Mouse (Mus musculus): ENCODE measurements at regions not wholly inside any gene's neighbourhood (a gene's known extent, or its start where the extent isn't known, plus 50 kb on each side); places are given as distances from the start of the nearest gene placed in this dataset.
"Not testable (repeated sequence)": the region's sequence is repeated elsewhere in the genome, so short reads cannot be mapped to it uniquely, and the experiment has no call there.

DNA sequence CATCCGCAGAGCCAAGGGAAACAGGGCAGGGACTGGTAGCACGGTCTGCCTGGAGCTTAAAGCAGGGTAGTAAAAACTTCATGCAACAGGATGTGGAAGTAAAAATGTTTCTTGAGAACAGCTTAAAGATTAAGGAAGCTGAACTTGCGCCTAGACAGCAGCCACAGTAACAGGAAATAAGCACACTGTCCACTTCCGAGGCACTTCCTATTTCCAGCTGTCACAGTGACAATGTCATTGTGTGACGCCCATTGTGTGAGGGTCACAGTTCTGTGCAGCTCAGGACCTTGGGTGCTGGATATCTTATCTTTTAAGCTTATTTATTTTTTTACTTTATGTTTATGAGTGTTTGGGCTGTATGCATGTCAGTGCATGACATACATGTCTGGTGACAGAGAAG, 147.7 kb upstream of the Ubl3 start:
- no peak for DNase-seq

DNA sequence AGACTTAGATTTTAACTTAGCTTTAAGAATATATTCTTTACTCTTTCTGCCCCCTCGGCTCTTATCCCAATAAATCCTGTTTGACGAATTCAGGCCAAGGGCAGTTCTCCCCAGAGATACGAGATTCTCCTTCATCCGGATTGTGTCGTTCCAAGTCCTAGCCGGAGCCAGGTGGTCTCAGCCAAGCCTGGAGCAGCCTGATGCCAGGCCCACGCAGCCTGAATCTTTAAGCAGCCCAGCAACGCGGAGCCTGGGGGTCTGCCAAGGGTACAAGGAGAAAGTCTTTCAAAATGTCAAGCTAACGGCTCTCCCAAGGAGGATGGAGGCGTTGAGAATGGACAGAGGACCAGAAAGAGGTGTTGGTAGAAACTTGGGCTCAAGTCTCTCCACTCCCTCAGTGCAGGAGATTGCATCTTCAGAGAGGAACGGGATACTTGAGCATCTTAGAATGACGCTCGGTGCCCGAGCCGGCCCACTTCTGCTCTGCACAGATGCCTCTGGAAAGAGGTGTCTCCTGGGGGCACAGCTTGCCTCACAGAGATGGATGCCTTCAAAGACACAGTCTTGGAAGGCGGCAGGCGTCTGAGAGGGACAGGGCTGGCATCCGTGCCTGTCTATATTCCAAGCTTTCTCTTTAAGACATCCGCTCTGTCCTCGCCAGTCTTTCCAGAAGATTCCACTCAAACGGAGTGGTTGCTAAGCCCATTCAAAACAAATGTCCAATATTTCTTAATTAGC, 145.2 kb upstream of the Ubl3 start:
- no peak for DNase-seq

DNA sequence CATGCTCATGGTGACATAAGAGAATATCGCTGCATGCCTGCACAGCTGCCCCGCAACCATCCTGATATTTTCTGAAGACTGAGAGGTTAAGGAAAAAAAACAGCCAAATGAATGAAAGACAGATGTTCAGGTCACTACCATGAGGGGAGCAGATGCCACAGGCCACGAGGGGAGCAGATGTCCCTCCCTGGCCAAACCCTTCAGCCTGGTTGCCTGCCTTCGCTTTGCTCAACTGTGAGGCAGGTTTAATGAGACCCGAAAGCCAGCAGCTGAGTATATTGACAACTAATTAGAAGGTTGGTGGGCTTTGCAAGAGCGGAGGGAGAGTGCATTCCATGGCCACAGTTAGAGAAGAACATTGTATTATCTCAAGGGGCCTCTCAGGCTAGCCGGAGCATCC, 141.8 kb upstream of the Ubl3 start:
- DNase-seq = no peak

DNA sequence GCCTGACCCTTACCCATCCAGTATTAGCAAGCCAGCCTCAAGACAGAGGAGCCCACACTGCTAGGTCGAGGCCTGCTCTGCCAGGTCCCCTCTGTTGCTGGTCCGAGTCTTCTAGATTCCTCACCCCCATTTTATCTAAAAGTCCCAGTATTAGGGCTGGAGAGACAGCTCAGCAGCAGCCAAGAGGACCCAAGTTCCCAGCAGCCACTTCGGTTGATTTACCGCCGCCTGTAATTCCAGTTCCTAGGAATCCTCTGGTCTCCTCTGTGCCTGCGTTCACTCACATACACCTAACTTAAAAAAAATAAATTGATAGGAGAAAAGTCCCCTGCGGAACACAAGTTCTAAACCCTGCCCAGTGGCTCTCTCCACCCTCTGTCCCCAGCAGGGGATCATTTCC, 138.9 kb upstream of the Ubl3 start:
- no peak for DNase-seq

DNA sequence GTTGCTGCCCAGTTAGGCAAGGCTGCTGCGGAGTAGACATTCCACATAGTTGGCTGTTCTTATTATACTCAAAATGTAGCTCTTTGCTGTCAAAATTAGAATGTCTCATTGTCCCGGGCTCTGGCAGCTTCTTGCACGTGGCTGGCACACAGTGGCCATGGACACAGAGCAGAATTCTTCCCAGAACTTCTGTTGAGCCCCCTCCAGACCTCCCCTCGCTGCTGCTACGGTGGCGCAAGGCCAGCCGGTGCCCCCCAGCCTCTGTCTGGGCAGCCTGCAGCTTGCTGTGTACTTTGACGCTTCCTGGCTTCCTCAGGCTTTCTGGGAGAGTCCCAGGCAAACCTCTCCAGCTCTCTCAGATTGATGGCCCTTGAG, 138.2 kb upstream of the Ubl3 start:
- DNase-seq = no peak

DNA sequence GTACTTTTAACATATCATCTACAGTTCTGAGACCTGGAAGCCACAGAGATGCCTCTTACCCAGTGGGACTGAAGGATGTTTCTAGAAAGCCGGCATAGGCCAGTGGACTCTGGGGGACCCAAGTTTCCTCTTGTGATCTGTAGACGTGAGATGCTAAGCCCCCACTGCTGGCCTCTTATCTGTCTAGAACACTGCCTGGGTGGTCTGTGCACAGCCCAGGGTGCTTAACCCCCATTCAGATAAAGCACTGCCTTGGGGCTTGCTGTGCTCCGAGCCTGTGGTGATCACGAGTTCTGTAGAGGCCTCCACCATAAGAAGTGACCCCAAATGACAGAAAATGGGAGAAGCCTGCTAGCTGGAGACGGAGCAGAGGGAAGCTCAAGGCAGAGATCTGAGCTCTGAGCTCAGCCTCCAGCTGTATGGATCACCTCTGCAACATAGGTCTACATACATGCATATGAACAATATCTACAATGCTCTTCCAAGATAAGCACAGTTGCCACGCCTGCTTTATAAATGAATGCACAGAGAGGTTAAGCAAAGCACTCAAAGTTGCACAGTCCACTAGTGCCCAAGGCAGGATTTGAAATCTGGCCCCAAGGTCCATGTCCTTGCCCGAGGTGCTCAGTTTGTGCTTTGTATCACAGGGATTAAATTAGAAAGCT, 137.7 kb upstream of the Ubl3 start:
- no peak for DNase-seq

DNA sequence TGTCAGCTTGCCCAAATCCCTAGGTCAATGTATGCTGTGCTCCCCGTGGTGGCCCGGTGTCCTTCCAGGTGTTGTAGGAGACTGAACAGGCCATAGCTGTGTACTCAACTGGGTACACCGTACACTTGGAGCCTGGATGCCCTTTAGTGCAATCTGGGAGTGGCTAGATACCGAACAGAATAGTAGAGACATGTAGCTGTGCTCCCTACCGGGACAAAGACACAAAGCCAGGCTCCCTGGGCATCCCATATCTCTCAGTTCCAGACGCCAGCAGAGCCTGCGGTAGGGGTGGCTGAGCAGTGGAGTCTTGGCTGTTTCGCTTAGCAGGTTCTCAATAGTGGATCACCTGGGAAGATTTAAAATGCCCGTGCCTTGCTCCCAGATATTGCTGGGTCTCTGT, 136.7 kb upstream of the Ubl3 start:
- no peak for DNase-seq

DNA sequence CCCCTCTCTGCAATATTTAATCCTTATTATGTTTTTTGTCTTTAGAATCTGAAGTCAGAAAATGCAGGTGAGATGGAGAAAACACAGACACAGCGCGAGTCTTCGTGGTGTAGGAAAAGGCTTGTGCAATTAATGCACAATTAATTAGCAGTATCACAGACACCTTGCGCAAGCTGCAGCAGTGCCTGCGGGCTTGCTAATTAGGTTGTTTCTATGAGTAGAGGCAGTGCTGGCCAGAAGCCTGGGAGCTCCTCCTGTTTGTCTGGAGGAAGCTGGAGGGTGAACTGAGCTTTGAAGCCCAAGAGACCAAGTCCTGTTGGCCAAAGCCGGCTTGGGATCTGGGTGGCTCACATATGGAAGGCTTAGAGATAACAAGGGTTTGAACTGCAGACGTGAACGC, 135.9 kb upstream of the Ubl3 start:
- DNase-seq = no peak

DNA sequence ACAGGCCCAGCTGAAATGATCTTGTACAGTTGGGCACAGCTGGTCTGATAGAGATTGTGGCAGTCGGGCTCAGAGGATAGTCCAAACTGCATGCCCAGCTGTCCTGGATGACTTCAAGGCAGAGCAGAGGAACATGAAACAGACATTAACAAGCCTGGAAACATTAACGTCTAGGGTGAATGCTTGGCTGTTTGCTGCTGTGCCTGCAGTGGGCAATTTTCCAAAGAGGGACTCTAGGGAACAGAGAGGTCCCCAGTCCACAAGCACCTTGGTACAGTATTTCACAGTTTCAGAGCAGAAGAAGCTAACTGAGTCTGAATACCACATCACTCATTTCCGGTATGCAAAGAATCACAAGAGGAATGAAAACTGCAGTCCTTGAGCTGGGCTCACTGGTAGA, 135.2 kb upstream of the Ubl3 start:
- DNase-seq = no peak

DNA sequence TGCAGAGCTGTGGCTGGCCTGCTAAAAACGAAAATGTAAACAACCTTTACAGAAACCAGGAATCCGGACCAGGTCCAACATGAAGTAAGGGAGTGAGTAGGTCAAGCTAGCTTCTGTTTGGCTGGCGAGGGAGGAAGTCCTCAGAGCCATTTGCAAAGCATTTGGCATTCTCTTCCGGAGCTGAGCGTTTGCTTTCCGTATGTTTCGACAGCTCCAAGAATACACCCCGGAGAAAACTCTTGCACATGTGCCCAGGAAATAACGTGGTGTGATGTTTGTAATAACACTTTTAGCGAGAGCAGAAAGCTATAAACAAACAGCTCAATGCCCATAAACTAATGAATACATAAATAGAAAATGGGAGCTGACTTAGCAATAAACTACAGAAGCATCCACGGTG, 131.6 kb upstream of the Ubl3 start:
- no peak for DNase-seq

DNA sequence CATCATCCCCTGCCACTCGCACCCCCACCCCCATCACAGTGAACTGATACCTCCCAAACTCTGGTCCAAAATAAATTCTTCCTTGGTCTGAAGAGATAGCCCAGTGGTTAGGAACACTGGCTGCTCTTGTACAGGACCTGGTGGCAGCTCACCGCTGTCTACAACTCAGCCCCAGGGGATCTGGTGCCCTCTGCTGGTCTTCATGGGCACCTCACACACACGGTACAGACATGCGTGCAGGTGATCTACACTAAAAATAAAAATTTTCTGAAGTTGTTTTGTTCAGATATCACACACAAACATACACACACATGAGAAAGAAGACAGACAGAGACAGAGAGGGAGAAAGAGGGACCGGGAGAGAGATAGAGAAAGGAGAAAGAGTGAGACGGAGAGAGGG, 130.0 kb upstream of the Ubl3 start:
- DNase-seq = no peak

DNA sequence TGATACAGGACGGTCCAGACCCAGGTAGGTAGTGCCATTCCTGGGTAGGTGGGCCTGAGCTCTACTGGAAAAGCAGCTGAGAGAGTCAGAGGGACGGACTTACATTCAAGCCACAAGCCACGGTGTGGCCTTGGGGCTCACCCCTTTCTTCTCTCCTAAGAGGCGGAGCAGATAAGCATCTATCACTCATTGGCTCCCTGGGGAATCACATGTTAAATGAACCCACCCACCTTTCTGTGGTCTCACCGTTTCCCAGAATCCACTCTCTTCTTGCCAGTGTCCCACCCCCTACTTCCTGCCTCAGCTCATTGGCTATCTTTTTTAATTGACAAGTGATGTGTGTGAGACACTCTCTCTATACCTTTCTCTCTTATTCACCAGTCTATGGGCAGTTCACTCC, 127.8 kb upstream of the Ubl3 start:
- DNase-seq = no peak

DNA sequence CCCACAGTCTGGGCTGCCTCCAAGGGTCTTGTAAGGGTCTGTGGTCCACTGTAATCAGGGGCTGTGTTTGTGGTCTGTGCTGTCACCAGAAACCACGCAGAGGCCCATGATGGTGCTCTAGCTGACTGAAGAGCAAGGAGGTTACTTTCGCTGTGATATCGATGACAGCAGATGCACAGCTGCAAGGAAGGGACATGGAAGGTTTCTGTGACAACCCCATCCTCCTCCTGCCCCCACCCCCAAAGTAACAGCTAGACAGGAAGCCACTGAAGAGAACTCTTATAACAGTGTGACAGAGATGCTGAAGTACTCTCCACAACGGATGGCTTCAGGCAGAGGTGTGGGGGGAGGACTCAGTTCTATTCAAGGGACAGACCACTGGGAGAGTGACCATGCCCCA, 127.0 kb upstream of the Ubl3 start:
- no peak for DNase-seq

DNA sequence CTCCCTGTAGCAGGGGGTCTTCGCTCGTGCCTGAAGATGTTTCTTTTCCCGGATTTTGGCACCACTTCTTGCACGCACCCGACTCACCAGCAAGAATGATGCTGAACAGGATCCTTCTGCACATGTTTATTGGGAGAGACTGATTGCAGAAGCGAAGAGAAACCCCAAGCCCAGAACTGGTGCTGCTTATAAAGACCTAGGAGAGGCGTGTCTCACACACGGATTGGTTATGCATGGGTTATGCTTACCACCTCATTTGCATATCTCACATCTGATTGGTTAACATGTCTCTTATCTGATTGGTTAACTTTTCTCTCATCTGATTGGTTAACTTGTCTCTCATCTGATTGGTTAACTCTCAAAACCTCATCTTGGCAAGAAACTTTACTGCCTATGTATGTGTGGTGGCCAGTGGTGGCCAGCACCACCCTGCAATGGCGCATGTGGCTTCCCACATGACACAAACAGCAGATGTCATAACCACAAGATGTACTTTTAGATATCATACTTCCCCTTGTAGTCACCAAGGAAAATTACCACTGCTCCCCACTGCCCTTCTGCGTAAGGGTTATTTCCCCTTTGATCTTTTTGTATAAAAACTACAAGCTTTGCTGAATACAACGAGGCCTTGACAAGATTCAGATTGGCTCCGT, 125.8 kb upstream of the Ubl3 start:
- not testable (repeated sequence) for DNase-seq

DNA sequence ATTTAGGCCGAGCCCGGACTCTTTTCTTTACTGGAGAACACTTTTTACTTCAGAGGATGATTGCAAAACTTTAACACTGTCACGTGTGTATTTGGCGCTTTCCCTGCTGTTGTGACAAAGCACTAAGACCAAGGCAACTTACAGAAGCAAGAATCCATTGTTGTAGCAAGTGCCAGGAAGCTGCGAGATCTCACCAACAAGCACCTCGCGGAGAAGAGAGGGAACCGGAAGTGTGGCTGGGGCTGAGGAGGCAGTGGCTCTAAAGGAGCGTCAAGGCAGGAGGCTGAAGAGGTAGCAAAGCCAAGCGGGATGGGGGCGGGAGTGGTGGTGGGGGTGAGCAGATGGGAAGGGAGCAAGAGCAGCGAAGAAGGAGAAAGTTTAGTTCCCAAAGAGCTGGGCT, 121.7 kb upstream of the Ubl3 start:
- no peak for DNase-seq

DNA sequence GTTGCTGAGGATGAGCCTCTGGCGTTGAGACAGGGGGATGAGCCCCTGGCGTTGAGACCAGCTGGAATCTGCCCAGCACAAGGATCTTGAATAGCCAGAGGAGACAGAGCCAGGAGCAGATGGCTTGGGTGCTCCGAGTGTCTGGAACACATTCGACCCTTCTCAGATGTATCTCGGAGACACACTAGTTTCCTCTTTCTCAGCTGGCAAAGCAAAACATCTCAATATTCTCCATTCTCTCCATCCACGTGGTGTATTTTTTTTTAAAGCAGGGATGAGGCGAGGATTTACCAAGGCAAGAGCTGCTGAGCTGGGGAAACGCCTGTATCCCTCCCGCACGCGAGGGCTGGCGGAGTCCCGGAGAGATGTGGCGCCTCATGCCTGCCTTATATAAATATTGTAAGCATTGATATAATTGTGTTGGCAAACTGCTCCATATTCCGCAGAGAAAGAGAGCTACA, 109.7 kb upstream of the Ubl3 start:
- DNase-seq = peak; percentile 39

DNA sequence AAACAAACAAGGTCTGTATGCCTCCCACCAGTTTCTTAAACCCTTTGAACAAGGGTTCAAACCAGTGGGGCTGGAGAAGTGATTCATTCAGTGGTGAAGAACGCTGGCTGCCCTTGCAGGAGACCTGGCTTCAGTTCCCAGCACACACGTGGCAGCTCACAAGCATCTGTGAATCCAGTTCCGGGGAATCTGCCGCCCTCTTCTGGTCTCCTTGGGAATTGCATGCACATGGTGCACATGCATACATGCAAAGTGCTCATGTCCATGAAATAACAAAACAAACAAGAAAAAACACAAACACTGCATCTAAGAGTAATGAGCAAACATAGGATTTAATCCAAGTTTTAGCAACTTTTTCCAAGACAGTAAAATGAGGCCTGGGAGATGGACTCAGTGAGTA, 108.5 kb upstream of the Ubl3 start:
- no peak for DNase-seq

DNA sequence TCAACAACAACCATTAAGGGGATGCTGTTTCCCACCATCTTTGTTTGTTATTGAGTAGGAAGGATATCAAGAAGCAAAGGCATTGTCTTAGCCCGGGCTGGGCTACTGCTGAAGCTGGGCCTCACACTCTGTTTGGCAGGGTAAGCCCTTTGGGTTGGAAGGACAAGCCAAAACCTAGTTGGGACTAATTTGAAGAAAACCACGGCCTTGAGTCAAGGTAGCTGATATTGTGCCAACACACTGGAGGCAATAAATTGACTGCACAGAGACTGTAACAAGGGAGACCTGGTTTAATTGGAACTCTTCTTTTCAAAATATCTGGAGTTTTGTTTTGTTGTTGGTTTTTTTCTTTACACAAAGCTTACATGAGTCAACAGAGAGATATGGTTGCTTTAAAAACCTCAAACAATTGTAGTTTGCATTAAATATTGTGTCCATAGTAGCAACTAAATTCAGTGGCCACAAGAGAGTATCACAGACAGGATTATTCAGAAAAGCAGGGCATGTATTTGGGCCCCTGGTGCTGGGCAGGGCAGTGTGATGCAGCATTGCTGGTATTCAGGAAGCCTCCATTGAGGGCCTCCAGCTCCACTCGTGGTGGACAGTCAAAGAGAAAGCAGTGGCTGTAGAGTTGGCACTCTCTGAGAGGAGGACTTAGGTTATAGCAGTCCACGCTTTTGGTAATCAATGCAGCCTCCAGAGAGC, 105.5 kb upstream of the Ubl3 start:
- no peak for DNase-seq

DNA sequence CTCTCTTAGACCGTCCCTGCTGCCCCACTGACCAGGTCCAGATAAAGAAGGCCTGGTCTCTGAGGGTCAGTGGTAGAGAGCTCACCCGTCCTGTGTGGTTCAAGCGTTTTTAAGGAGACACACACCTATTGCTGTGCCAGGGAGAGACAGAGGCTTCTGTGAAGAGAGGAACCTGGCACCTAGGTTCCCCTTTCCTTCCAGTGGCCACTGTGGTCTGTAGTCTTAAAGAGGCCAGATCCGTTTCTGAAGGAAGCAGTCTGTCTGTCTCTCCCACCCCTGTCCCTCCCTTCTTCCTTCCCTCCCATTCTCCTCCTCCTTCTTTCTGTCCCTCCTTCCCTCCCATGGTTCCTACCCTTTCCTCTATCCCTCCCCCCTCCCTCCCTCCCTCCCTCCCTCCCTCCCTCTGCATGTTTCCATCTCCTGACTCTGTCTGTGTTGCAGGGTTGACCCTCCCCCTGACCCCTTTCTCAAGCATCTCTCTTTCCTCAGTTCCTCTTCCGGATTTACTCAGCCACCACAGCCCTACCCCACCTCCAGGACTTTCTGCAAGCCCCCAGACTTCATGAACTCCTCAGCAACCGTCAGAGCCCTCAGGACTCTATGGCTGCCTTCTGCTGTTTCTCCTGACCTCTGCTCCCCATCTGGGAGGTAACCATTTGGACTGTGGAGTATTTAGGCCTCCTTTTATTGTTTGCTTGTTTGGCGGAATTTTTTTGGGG, 100.1 kb upstream of the Ubl3 start:
- no peak for DNase-seq

DNA sequence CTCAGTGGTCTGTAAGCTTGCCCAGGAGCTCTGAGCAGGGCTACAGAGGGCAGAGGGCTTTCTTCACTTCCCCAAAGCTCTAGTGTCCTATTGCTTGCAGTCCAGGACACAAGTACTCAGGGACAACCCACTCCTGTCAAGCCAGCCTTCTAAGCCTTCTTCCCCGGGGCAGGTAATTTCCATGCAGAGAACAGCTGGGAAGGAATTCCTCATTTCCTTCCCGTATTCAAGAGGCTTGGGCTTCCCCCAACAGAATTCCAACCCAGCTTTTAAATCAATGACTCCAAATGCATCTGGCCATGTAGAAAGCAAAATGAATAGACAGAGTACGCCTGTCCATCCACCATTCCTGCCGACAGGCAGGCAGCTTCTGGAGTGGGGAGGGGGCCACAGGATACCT, 99.1 kb upstream of the Ubl3 start:
- no peak for DNase-seq

DNA sequence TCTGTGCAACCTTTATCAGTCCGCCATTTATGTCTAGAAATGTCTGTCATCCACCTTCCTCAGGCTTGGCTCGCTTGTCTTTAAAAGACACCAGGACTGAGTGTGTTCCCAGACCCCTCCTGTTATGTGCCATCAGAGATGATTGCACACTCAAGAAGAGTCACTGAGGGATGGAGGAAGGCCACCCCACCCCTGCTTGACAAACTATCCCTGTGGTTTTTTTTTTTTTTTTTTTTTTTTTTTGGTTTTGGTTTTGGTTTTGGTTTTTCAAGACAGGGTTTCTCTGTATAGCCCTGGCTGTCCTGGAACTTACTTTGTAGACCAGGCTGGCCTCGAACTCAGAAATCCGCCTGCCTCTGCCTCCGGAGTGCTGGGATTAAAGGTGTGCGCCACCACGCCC, 97.0 kb upstream of the Ubl3 start:
- not testable (repeated sequence) for DNase-seq

DNA sequence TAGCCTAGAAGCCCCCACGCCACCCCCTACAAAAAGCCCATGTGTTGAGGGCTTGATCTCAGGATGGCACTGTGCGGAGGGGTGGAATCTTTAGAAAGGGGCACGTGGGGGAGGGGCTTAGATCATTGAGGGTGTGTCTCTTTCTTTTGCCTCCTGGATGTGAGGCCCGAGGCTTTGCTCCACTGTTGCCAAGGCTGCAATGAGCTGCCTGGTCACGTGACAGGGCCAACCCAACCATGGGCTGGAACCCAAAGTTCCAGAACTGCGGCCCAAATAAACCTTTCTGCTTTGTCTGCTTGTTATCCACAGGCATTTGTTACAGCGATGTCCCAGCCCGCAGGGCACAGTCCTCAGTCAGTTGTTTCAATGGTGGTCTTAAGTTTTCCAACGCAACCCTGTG, 96.5 kb upstream of the Ubl3 start:
- no peak for DNase-seq

DNA sequence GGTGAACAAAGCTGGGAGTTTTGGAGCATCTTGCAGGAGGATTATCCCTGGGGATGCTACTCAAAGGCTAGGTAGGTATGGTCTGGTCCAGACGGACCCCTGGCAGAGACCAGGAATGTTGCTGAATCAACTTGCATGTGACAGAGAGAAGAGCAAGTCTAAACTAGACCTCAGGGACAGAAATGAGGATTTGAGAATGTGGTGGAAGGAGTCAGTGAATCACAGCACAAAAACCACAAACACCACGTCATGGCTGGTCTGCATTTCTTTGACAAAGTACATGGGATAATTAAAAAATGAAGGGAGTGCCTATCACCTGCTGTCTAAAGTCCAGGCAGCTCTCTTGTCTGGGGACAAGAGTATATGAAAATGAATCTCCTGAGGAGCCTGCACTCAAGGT, 95.1 kb upstream of the Ubl3 start:
- no peak for DNase-seq
